Mouse (Mus musculus) small intestine, adult 2 months (tissue): ENCODE data around the gene Insrr. TPM values are rescaled to one million over a fixed set of nuclear protein-coding genes. Genes with fewer than 3 reads are reported as not detected.

ENCODE experiments used
- H3K27ac ChIP-seq: fragments of 200-500 bp; 2 replicates; pipeline ENCODE4 v1.5.1; 2012; ENCODE audit warnings: low read depth, low read length, control low read depth, inconsistent platforms; ENCODE audit not compliant: insufficient read depth
- H3K27me3 ChIP-seq: fragments of 200-500 bp; 2 replicates; pipeline ENCODE4 v1.6.1; 2012; ENCODE audit warnings: mild to moderate bottlenecking, moderate library complexity, low read length, inconsistent platforms; ENCODE audit not compliant: control insufficient read depth, insufficient read depth
- H3K36me3 ChIP-seq: fragments of 200-500 bp; 2 replicates; pipeline ENCODE4 v1.6.1; 2012; ENCODE audit warnings: mild to moderate bottlenecking, low read length, control low read depth, inconsistent platforms; ENCODE audit not compliant: control insufficient read depth, insufficient read depth
- H3K4me1 ChIP-seq: fragments of 200-500 bp; 2 replicates; pipeline ENCODE4 v1.6.1; 2012; ENCODE audit warnings: low read length, inconsistent platforms, mixed read lengths; ENCODE audit not compliant: control insufficient read depth, insufficient read depth, insufficient read length
- H3K4me3 ChIP-seq: fragments of 200-500 bp; 2 replicates; pipeline ENCODE4 v1.5.1; 2012; ENCODE audit warnings: low read depth, mild to moderate bottlenecking, control low read depth, inconsistent platforms, low read length, moderate library complexity
- CTCF ChIP-seq: fragments of 200-500 bp; IDR thresholded peaks from 2 replicates; pipeline ENCODE4 v1.5.1; 2012; ENCODE audit warnings: low read depth, mild to moderate bottlenecking, control low read depth, inconsistent platforms, low read length, moderate library complexity, mixed read lengths; ENCODE audit not compliant: insufficient replicate concordance, insufficient read length; ENCODE audit errors: extremely low read depth
- POLR2A ChIP-seq: fragments of 200-500 bp; IDR thresholded peaks from 2 replicates; pipeline ENCODE4 v1.6.1; 2012; ENCODE audit warnings: low read depth, mild to moderate bottlenecking, control low read depth, inconsistent platforms, low read length, moderate library complexity
- WGBS: fragments of 180-500 bp; shearing (Covaris S2); methylation state at CpG from one replicate; pipeline ENCODE4 v1.1.7; 2018; 5-methylcytosine and 5-hydroxymethylcytosine counted together
- polyA plus RNA-seq: library from polyadenylated mRNA; depleted of rRNA; stranded (reverse); fragments of >200 nt; gene quantifications from 2 replicates; pipeline ENCODE4 v1.2.3, GENCODE M21; 2012

Gene Insrr
- polyA plus RNA-seq, 1 experiment = 2.6 TPM

DNA sequence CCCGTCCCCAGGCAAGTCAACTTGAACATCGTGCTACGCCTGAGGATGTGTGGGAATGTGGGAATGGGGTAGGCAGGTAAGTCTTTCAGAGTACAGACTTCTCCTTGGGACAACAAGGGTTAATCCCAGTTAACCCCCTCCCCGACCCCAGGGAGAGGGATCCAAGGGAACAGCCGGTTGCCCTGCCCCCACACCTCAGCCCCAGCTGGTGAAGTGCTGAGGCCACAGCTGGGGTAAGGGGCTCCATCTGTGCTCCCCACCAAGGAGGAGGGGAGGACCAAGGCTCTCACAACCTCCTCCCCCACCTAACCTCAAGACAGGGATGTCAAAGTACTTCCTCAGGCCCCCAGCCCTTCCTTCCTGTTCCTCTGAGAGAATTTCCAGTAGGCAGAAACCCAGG lies 7.0 kb upstream of the Insrr start:
- peaks cover 23% of the 10 kb centered on the region; the same call in 1 of the 2 replicates for H3K27me3 ChIP-seq
- H3K36me3 ChIP-seq = no peaks in the 10 kb centered on the region
- no peak overlapping the region for H3K4me3 ChIP-seq
- TF ChIP-seq POLR2A (no peak), CTCF (no peak)
- no peak overlapping the region for H3K27ac ChIP-seq
- 44% methylated on average over 5 of the region's 5 CpGs for WGBS
- H3K4me1 ChIP-seq = peaks cover 3% of the 10 kb centered on the region; the same call in 1 of the 2 replicates

DNA sequence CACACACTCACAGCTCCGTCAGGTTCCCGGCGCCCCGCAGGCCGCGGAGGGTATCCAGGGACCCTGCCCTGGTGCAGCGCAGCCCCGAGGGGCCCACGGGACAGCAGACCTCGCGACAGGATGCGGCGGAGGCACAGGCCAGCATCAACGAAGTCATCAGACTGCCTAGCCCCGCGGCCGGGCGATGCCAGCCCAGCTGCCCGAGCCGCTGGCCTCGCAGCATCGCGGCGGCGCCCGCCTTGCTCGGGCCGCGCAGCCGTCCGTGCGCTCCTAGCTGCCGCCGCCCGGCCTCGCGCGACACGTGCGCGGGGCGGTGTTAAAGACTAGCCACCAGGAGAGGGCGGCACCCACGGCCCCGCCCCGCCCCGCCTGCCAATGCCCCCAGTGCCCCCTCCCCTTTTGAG lies 1.8 kb upstream of the Insrr start, which contains the start of gene Ntrk1:
Gene Ntrk1, minus strand, starts transcription at position 241 of the 404 bp plus-strand sequence.
- WGBS = 1% methylated on average over 46 of the region's 47 CpGs
- Histone ChIP-seq H3K4me1 (peaks cover 7% of the 10 kb centered on the region; the same call in 1 of the 2 replicates), H3K27me3 (peaks cover 65% of the 10 kb centered on the region), H3K36me3 (no peaks in the 10 kb centered on the region), H3K4me3 (no peak within 1 kb of the TSS), H3K27ac (no peak within 1 kb of the TSS)
- TF ChIP-seq CTCF (no peak), POLR2A (no peak)

- H3K4me3 ChIP-seq = no peak overlapping the region
- no peak overlapping the region for H3K27ac ChIP-seq
- H3K36me3 ChIP-seq = no peaks in the 10 kb centered on the region
- 15% methylated on average over 33 of the region's 33 CpGs for WGBS
- TF ChIP-seq CTCF = peak; percentile 67
- TF ChIP-seq POLR2A = no peak
- H3K27me3 ChIP-seq = peaks cover 65% of the 10 kb centered on the region
- peaks cover 7% of the 10 kb centered on the region; the same call in 1 of the 2 replicates for H3K4me1 ChIP-seq
These were observed 1.1 kb upstream of the Insrr start for GRCm38 (mm10) chr3:87795336-87796277.

DNA sequence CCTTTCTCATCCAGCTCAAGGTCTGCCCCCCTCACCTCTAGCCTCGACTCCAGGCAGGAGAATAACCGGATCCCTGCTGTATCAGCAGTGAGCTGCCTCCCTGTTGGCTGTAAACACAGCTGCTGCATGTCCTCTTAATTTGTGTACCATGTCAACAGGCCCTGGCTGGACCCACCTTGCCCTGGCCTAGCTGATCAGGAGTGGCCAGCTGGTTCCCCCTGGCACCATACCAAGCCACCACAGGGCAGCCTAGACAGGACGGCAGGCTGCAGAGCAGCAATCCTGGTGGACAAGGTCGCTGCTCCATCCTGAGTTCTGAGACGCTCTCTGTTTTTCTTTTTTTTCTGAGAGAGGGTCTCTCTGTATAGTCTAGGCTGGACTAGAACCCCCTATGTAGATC lies 4.9 kb downstream of the Insrr start:
- Histone ChIP-seq H3K36me3 (no peaks in the 10 kb centered on the region), H3K27me3 (peaks cover 23% of the 10 kb centered on the region), H3K4me1 (peaks cover 6% of the 10 kb centered on the region; the same call in 1 of the 2 replicates), H3K27ac (no peak overlapping the region), H3K4me3 (no peak overlapping the region)
- WGBS = 43% methylated on average over 5 of the region's 5 CpGs
- no peak for TF ChIP-seq CTCF
- no peak for TF ChIP-seq POLR2A

DNA sequence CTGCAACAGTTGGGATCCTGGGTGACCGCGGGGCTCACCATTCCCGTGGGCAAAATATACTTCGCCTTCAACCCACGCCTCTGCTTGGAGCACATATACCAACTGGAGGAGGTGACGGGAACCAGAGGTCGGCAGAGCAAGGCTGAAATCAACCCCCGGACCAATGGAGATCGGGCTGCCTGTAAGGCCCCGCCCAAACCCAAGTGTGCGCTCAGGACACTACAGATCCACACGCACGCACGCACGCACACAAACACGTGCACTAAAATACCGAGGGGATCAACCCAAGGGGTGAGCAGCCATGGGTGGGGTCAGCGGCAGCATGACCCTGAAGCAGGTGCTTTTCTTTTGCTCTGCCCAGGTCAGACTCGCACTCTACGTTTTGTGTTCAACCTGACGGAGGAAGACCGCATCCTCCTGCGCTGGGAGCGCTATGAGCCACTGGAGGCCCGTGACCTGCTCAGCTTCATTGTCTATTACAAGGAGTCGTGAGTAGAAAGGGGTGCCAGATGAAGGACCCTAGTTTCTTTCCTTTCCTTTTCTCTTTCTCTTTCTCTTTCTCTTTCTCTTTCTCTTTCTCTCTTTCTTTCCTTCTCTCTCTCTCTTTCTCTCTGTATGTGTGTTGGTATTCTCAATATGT lies 7.4 kb downstream of the Insrr start:
- H3K27ac ChIP-seq = no peak overlapping the region
- no peaks in the 10 kb centered on the region for H3K36me3 ChIP-seq
- 6% methylated on average over 26 of the region's 26 CpGs for WGBS
- H3K27me3 ChIP-seq = peaks cover 9% of the 10 kb centered on the region
- 0 out of 2 replicates have a peak, but pooled peaks cover 3% of the 10 kb centered on the region for H3K4me1 ChIP-seq
- H3K4me3 ChIP-seq = peak overlapping the region; percentile 68
- TF ChIP-seq CTCF = no peak
- no peak for TF ChIP-seq POLR2A

- WGBS = 10% methylated on average over 28 of the region's 28 CpGs
- H3K4me1 ChIP-seq = no peaks in the 10 kb centered on the region
- H3K4me3 ChIP-seq = no peak overlapping the region
- no peaks in the 10 kb centered on the region for H3K36me3 ChIP-seq
- H3K27me3 ChIP-seq = peaks cover 25% of the 10 kb centered on the region
- TF ChIP-seq CTCF = no peak
- TF ChIP-seq POLR2A = no peak
- no peak overlapping the region for H3K27ac ChIP-seq
These were observed 12.7 kb downstream of the Insrr start for GRCm38 (mm10) chr3:87809322-87809962.
